Mouse (Mus musculus) T-helper 1 cell (primary cell): Measurements from ENCODE around the gene Krtap10-10.

Experiments
- in situ Hi-C: fragments of 300-600 bp; cut with MboI, MseI; formaldehyde crosslinking; loops from one replicate; pipeline ENCODE4 v1.15.1; 2025; ENCODE audit warnings: high pct_unique_total_duplicates

Krtap10-10 gene

GRCm38 (mm10) chr10:77867546-77867945, 31.8 kb downstream of the Krtap10-10 start:
- in situ Hi-C loops: no loop called here

- in situ Hi-C loops: no loop called here
Measured at GRCm38 (mm10) chr10:77869651-77870050, 33.9 kb downstream of the Krtap10-10 start.

- in situ Hi-C loops: no loop called here
Measured at GRCm38 (mm10) chr10:77878985-77879384, 43.2 kb downstream of the Krtap10-10 start.

DNA sequence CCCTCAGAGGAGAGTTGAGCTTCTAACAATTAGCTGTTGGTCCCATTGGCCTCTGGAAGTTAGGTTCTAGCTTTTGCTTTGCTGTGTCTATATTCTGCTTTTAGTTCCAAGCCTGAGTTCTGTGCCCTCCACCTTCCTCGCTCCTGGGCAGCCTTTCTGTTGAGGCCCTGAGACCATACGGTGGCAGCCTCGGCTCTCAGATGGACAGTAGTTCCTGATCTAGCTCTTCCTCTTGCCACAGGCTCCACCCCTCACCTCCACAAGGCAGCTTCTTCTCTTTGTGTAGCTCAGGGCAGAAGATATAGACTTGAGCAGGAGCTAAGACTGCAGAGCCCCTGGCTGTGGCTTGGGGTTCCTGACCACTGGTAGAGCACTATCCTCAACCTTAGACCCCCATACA, 44.6 kb downstream of the Krtap10-10 start:
- in situ Hi-C loops: loop anchor here (10.0 kb wide), 1 partner anchor 1286 kb away; no protein-coding TSS in a partner anchor

- in situ Hi-C loops: loop anchor here (10.0 kb wide), 1 partner anchor 1288 kb away; no protein-coding TSS in a partner anchor
Measured at GRCm38 (mm10) chr10:77882553-77882952, 46.8 kb downstream of the Krtap10-10 start.

DNA sequence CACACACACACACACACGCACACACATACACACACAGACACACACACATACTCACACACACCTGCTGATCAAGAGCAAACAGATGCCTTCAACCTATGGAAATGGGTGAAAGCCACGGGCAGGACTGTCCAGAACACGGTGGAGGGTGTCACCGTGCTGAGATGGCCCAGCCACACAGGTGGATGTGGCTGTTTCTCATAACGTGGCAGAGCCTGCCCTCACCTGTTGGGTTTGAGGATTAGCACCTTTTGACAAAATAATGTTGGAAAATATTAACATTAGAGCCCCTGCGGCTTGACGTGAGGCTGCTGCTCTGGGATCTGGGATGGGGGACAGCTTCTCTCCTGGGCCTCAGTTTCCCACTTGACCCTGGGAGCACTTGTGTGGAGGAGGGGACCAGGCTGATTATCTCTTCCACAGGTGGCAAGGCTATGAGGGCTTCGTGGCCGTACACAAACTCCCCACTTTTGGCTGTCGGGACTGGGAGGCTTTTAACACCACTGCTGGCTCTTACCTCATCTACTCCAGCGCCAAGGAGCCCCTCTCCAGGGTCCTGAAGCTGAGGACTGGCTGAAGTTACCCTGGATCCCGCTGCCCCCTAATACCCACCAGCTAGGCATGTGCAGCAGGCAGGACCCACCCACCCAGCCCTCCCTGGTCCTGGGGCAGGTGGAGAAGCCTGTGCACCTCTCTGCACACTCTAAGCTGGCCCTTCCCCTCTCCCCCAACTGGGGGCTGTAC, 50.4 kb downstream of the Krtap10-10 start:
- in situ Hi-C loops: loop anchor here (10.0 kb wide), 1 partner anchor 1291 kb away; no protein-coding TSS in a partner anchor
